Mouse (Mus musculus) G1E (cell line): ENCODE measurements at regions not wholly inside any gene's neighbourhood (a gene's known extent, or its start where the extent isn't known, plus 50 kb on each side); places are given as distances from the start of the nearest gene placed in this dataset.

Source experiments
- ATAC-seq: 2 replicates; pipeline ENCODE4 v1.8.0; 2016; ENCODE audit warnings: mild to moderate bottlenecking; ENCODE audit not compliant: insufficient number of reproducible peaks, poor library complexity, low FRiP score, severe bottlenecking; ENCODE audit errors: extremely low read depth
- DNase-seq: peaks from one replicate; pipeline ENCODE4 v3.0.0; 2012; ENCODE audit warnings: low spot score
- H3K27me3 ChIP-seq: 2 replicates; pipeline ENCODE4 v1.6.1; 2012; ENCODE audit warnings: mild to moderate bottlenecking, low read length, inconsistent platforms; ENCODE audit not compliant: insufficient read depth
- H3K36me3 ChIP-seq: replicated peaks from 2 replicates; pipeline ENCODE3; 2012; ENCODE audit warnings: mild to moderate bottlenecking, inconsistent platforms
- H3K4me1 ChIP-seq: 2 replicates; pipeline ENCODE4 v1.6.1; 2012; ENCODE audit warnings: low read depth, low read length, inconsistent platforms, mixed read lengths; ENCODE audit not compliant: insufficient read depth
- H3K4me3 ChIP-seq: 2 replicates; pipeline ENCODE4 v1.5.1; 2012; ENCODE audit warnings: low read depth, mild to moderate bottlenecking, inconsistent platforms, low read length, moderate library complexity, mixed read lengths
- H3K9me3 ChIP-seq: replicated peaks from 2 replicates; pipeline ENCODE4 v1.6.1; 2012; ENCODE audit warnings: inconsistent platforms
- CTCF ChIP-seq: IDR thresholded peaks from 2 replicates; pipeline ENCODE4 v1.5.1; 2012; ENCODE audit warnings: low read depth, low read length, inconsistent platforms, mixed read lengths
- GATA1 ChIP-seq: IDR thresholded peaks from 2 replicates; pipeline ENCODE4 v1.6.1; 2012; ENCODE audit warnings: borderline replicate concordance, low read length, inconsistent platforms, mixed read lengths
- GATA2 ChIP-seq: IDR thresholded peaks from 2 replicates; pipeline ENCODE4 v1.6.1; 2012; ENCODE audit warnings: low read depth, low read length, inconsistent platforms, borderline replicate concordance
- POLR2AphosphoS5 ChIP-seq: IDR thresholded peaks from 2 replicates; pipeline ENCODE4 v1.6.1; 2012; ENCODE audit warnings: low read depth, low read length, inconsistent platforms; ENCODE audit not compliant: insufficient replicate concordance
- TAL1 ChIP-seq: conservative IDR thresholded peaks from 2 replicates; pipeline ENCODE4 v1.6.1; 2012; ENCODE audit warnings: low read depth, low read length, inconsistent platforms, mixed read lengths

DNA sequence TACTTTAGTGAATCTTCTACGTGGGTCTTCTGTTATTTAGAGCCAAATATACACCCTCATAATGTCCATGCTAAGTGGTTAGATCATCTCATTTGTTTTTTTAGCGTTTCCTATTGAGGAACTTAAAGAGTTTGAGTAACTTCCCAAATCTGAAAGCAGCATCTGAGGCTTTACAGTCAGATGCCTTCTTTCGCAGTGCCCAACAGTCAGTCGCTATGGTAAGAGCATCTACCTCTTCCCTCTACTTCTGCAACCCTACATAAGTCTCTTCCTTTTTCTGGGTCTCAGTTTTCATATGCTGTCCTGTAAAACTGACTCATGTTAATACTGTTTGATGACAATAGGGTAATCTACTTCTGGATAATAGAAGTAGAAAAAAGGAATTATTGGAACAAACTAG, 146.8 kb downstream of the Ktn1 start:
- no peak overlapping the region for H3K4me3 ChIP-seq
- ATAC-seq, result no peak
- no peak for TF ChIP-seq TAL1
- TF ChIP-seq GATA2, result no peak
- no peak for TF ChIP-seq GATA1
- no peak for TF ChIP-seq POLR2AphosphoS5
- no peak for TF ChIP-seq CTCF
- no peaks in the 10 kb centered on the region for H3K9me3 ChIP-seq
- no peak for DNase-seq
- H3K36me3 ChIP-seq, result no peaks in the 10 kb centered on the region
- no peaks in the 10 kb centered on the region for H3K4me1 ChIP-seq
- H3K27me3 ChIP-seq, result peaks cover 4% of the 10 kb centered on the region; the same call in 1 of the 2 replicates

DNA sequence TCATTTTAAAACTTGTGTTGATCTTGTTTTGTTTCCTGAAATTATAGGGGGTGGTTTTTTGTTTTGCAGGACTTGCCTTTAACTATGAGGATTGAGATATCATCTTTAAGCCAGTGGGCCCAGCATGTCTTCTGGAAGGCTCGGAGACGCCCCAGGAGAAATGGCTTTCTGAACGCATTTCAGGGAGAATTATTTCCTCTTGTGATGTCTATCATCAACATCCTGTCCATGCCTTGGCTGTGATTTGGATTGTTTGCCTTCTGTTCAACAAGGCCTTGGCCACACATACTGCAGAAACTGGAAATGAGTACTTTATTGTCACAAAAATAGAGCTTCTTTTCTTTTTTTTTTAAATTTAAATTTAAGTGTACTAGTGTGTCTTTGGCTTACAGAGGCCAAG, 150.0 kb downstream of the Ktn1 start:
- Histone ChIP-seq H3K4me1 (no peaks in the 10 kb centered on the region), H3K4me3 (no peak overlapping the region), H3K36me3 (no peaks in the 10 kb centered on the region), H3K9me3 (no peaks in the 10 kb centered on the region), H3K27me3 (peaks cover 7% of the 10 kb centered on the region)
- TF ChIP-seq GATA2 (no peak), POLR2AphosphoS5 (no peak), GATA1 (no peak), TAL1 (no peak), CTCF (no peak)
- ATAC-seq (no peak), DNase-seq (no peak)

DNA sequence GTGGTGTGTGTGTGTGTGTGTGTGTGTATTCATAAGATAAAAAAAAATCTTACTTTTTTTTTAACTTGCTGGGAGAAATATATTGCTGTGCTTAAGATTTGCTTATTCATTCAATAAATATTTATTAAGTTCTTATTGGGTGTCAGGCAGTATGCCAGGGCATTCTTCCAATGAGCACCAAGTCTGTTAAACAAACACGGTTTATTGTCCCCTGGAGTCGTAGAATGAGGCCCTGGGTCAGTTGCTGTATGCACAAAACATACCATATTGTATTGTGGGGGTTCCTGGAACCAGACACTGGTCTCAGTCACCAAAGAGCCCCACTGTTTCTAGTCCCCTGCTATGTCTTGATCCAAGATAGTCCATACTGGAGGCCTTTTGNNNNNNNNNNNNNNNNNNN, 151.3 kb downstream of the Ktn1 start:
- H3K9me3 ChIP-seq, result no peaks in the 10 kb centered on the region
- ATAC-seq (no peak), DNase-seq (no peak)
- H3K36me3 ChIP-seq, result no peaks in the 10 kb centered on the region
- H3K4me1 ChIP-seq, result no peaks in the 10 kb centered on the region
- peaks cover 9% of the 10 kb centered on the region; the same call in 1 of the 2 replicates for H3K27me3 ChIP-seq
- H3K4me3 ChIP-seq, result no peak overlapping the region
- TF ChIP-seq TAL1, result no peak
- no peak for TF ChIP-seq POLR2AphosphoS5
- no peak for TF ChIP-seq GATA1

DNA sequence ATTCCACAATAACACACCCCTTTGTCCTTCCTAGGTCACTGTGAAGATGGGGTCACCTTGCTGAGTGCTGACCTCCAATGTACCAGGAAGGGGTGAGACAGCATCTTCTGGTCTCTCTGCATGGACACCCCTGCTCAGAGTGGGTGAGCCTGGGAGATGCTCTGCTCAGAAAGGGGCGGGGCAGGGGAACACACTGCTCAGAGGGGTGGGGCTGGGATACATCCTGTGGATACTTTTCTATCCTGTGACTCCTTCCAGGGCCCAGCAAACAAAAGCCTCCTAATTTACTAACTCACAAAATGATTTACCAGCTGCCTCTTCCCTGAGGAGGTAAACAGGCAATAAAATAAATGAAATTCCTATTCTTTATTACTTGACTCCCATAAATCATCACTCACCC, 157.0 kb downstream of the Ktn1 start:
- peaks cover 15% of the 10 kb centered on the region for H3K27me3 ChIP-seq
- DNase-seq, result no peak
- no peak for ATAC-seq
- no peak overlapping the region for H3K4me3 ChIP-seq
- TF ChIP-seq TAL1 (no peak), POLR2AphosphoS5 (no peak), GATA1 (no peak), CTCF (no peak)
- H3K4me1 ChIP-seq, result no peaks in the 10 kb centered on the region
- H3K36me3 ChIP-seq, result no peaks in the 10 kb centered on the region
- no peaks in the 10 kb centered on the region for H3K9me3 ChIP-seq

DNA sequence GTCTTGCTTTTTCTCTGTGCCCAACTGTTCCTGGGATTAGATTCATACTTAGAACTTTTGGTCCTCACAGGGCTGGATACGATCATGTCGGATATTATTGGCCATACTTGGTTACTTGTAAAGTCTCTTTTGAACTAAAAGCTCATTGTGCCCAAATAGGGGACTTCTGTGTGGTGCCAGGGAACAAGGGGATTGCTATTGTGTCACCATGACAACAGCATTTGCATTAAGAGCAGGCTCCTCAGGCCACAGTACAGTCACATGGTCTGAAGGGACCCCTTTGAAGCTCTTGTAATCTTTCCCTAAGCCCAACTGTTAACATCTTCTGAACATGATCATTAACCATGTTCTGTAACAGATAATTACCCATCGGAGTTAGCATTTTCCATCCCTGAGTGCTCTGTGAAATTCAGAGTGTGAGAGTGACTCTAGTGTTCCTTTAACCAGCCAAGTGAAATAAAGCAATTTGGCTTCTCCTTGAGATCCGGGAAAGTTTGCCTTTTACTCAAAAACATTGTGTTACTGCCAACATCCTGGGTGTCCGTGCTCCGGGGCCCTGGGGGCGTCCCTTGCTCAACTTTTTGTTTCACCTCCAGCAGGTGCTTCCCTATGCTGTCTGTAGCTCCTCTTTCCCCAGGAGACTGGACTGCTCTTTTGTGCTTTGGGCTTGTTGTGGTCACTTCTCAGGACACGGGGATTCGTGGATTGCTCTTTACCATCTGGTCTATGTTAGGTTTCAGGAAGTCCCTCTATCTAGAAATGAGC, 157.7 kb downstream of the Ktn1 start:
- DNase-seq, result no peak
- Histone ChIP-seq H3K4me1 (no peaks in the 10 kb centered on the region), H3K27me3 (peaks cover 15% of the 10 kb centered on the region), H3K9me3 (no peaks in the 10 kb centered on the region), H3K4me3 (no peak overlapping the region), H3K36me3 (no peaks in the 10 kb centered on the region)
- ATAC-seq, result no peak
- no peak for TF ChIP-seq GATA2
- no peak for TF ChIP-seq GATA1
- no peak for TF ChIP-seq TAL1
- no peak for TF ChIP-seq POLR2AphosphoS5
- no peak for TF ChIP-seq CTCF

DNA sequence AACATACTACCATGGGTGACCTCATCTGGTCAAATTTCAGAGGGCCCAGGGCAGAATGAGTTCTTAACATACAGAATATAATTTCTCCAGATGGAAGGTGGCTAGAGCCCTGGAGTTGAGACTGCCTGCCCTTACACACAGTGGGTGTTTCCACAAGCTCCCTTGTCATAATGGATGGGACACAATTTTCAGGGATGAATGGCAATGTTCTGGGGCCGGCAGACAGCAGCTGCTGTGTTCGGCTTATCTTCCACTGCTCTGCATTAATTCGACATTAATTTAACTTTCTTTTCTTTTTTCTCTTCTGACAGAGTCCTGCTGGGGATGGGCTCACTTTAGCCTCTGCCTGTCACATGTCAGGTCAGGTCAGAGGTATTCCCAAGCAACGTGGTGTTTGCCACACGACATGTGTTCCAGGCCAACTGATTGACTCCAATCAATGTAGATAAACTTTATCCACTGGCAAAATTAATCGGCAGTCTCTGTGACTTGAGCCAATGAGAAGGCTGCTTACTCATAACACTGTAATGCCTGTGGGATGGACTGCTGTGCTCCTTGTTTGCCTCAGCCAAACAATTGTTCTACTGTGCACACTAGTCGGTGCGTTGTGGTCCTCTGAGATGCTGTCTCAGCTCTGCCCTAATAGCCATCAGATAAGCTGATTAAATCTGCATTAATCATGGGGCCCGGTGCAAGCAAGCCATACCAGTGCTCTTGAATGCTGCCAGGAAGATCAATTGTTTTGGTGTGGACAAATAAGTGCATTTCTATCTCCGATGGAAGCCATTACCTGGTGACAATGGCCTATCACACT, 160.1 kb downstream of the Ktn1 start:
- ATAC-seq (no peak), DNase-seq (no peak)
- no peak for TF ChIP-seq TAL1
- TF ChIP-seq GATA2, result no peak
- TF ChIP-seq CTCF, result no peak
- TF ChIP-seq GATA1, result no peak
- no peak for TF ChIP-seq POLR2AphosphoS5
- Histone ChIP-seq H3K9me3 (no peaks in the 10 kb centered on the region), H3K4me3 (no peak overlapping the region), H3K36me3 (no peaks in the 10 kb centered on the region), H3K27me3 (peaks cover 11% of the 10 kb centered on the region), H3K4me1 (no peaks in the 10 kb centered on the region)

DNA sequence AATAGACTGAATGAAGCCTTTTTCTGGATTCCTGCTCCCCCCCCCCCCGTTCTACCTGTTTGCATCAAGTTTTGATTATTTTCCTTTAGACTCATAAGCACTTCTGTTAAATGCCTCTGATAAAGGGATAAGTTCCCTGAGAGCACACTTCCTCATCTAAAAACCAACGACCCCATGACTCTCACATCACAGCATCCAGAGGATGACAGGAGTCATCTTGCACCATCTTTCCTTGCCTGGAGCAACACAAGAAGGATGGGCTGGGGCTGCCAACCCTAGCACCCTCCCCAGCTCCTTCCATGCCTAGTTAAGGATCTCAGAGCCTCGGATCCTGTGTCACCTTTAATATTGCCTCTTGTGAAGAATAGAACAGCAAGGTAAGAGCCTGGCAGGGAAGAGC, 170.0 kb downstream of the Ktn1 start:
- Histone ChIP-seq H3K9me3 (no peaks in the 10 kb centered on the region), H3K4me3 (no peak overlapping the region), H3K4me1 (no peaks in the 10 kb centered on the region), H3K36me3 (no peaks in the 10 kb centered on the region), H3K27me3 (peaks cover 18% of the 10 kb centered on the region)
- DNase-seq (no peak), ATAC-seq (no peak)
- TF ChIP-seq TAL1 (no peak), GATA1 (no peak), POLR2AphosphoS5 (no peak), GATA2 (no peak), CTCF (no peak)
